Mouse (Mus musculus) bone marrow, adult 2 months (tissue): Measurements from ENCODE around the gene Klhl41.

ENCODE experiments used
- CTCF ChIP-seq: fragments of 200-500 bp; IDR thresholded peaks from 2 replicates; pipeline ENCODE4 v1.5.1; 2011; ENCODE audit warnings: low read length, control low read depth; ENCODE audit not compliant: control insufficient read depth, insufficient read depth
- POLR2A ChIP-seq: fragments of 200-500 bp; IDR thresholded peaks from 2 replicates; pipeline ENCODE4 v1.6.1; 2011; ENCODE audit warnings: low read depth, mild to moderate bottlenecking, control low read depth, low read length, borderline replicate concordance; ENCODE audit not compliant: control insufficient read depth

DNA sequence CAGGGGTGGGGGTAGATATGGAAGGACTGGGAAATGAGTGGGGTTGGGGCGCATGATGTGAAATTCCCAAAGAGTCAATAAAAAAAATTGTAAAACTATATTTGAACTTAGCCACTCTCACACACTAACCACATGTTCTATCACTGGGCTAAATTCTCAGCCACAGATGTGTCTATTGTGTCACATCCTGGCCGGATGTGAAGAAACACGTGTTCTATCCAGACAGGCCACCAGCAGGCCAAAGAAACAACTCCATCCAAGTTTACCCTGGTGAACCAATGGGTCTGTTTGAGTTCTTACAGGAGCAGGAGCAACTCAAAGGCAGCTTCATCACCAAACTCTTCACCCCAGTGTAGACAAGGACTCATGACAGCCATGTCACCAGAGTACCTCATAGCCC lies 46.6 kb downstream of the Klhl41 start:
- TF ChIP-seq CTCF: no peak
- no peak for TF ChIP-seq POLR2A
